8 mouse cellular contexts compared by ENCODE assay signal in genomic region chr2:30795271-30795888, GRCm38 (mm10). TPM values are rescaled to one million over a fixed set of nuclear protein-coding genes. Genes with fewer than 3 reads are reported as not detected.
DNase-seq lines count a peak whose midpoint lies in the region; ATAC-seq lines count a peak whose summit lies in the region.

No protein-coding gene starts in this region.

- peaks cover 24% of the 10 kb centered on the region for H3K4me1 ChIP-seq in heart, embryonic 15.5 days (replicated peaks)
- H3K4me1 ChIP-seq in embryonic facial prominence, embryonic 12.5 days: peaks cover 27% of the 10 kb centered on the region
- peaks cover 33% of the 10 kb centered on the region for H3K4me1 ChIP-seq in hindbrain, embryonic 15.5 days (replicated peaks)
- H3K4me1 ChIP-seq in midbrain, embryonic 14.5 days (ENCODE audit: control insufficient read depth, insufficient read depth, low read length): peaks cover 24% of the 10 kb centered on the region

- ATAC-seq in heart, embryonic 15.5 days (replicated peaks; ENCODE audit: insufficient number of reproducible peaks, insufficient read depth, low FRiP score, low read depth): no peak
- no peak for ATAC-seq in embryonic facial prominence, embryonic 12.5 days (ENCODE audit: insufficient number of reproducible peaks, insufficient read depth, low FRiP score, low TSS enrichment)
- no peak for ATAC-seq in hindbrain, embryonic 15.5 days (ENCODE audit: low FRiP score, low read depth)
- no peak for ATAC-seq in midbrain, embryonic 14.5 days (ENCODE audit: low FRiP score, low TSS enrichment)
- no peak for ATAC-seq in granulocyte monocyte progenitor cell, adult 5-6 weeks (replicated peaks; ENCODE audit: poor library complexity, severe bottlenecking)

- H3K4me3 ChIP-seq in heart, embryonic 15.5 days: no peak overlapping the region
- no peak overlapping the region for H3K4me3 ChIP-seq in embryonic facial prominence, embryonic 12.5 days
- no peak overlapping the region for H3K4me3 ChIP-seq in hindbrain, embryonic 15.5 days
- H3K4me3 ChIP-seq in midbrain, embryonic 14.5 days (replicated peaks; ENCODE audit: low read depth, low read length): no peak overlapping the region

- peak overlapping the region; percentile 78 for H3K4me2 ChIP-seq in heart, embryonic 15.5 days
- H3K4me2 ChIP-seq in embryonic facial prominence, embryonic 12.5 days (replicated peaks): no peak overlapping the region
- H3K4me2 ChIP-seq in hindbrain, embryonic 15.5 days: no peak overlapping the region
- H3K4me2 ChIP-seq in midbrain, embryonic 14.5 days (ENCODE audit: low read length): peak overlapping the region; percentile 65; the same call in 1 of the 2 replicates

- H3K27ac ChIP-seq in heart, embryonic 15.5 days: no peak overlapping the region
- peak overlapping the region; percentile 65 for H3K27ac ChIP-seq in embryonic facial prominence, embryonic 12.5 days
- peak overlapping the region; percentile 68; the same call in 1 of the 2 replicates for H3K27ac ChIP-seq in hindbrain, embryonic 15.5 days (replicated peaks)
- H3K27ac ChIP-seq in midbrain, embryonic 14.5 days (replicated peaks; ENCODE audit: low read depth, low read length): peak overlapping the region; percentile 72; the same call in 1 of the 2 replicates

- peaks cover 22% of the 10 kb centered on the region for H3K27me3 ChIP-seq in heart, embryonic 15.5 days
- H3K27me3 ChIP-seq in embryonic facial prominence, embryonic 12.5 days: no peaks in the 10 kb centered on the region
- H3K27me3 ChIP-seq in hindbrain, embryonic 15.5 days: peaks cover 5% of the 10 kb centered on the region; the same call in 1 of the 2 replicates
- 0 out of 2 replicates have a peak, but pooled peaks cover 2% of the 10 kb centered on the region for H3K27me3 ChIP-seq in midbrain, embryonic 14.5 days (ENCODE audit: control insufficient read depth, insufficient read depth, low read length)

- no peaks in the 10 kb centered on the region for H3K36me3 ChIP-seq in heart, embryonic 15.5 days
- H3K36me3 ChIP-seq in embryonic facial prominence, embryonic 12.5 days: no peaks in the 10 kb centered on the region
- no peaks in the 10 kb centered on the region for H3K36me3 ChIP-seq in hindbrain, embryonic 15.5 days
- no peaks in the 10 kb centered on the region for H3K36me3 ChIP-seq in midbrain, embryonic 14.5 days (ENCODE audit: control insufficient read depth, insufficient read depth, low read length)

- no peak overlapping the region; the same call in 1 of the 2 replicates for H3K9ac ChIP-seq in heart, embryonic 15.5 days
- no peak overlapping the region for H3K9ac ChIP-seq in embryonic facial prominence, embryonic 12.5 days
- H3K9ac ChIP-seq in hindbrain, embryonic 15.5 days: no peak overlapping the region
- no peak overlapping the region for H3K9ac ChIP-seq in midbrain, embryonic 14.5 days (replicated peaks; ENCODE audit: low read length)

- WGBS in heart, embryonic 15.5 days: 80% methylated on average over 7 of the region's 7 CpGs
- 72% methylated on average over 7 of the region's 7 CpGs for whole genome bisulfite sequencing in embryonic facial prominence, embryonic 12.5 days
- 50% methylated on average over 7 of the region's 7 CpGs for WGBS in hindbrain, embryonic 15.5 days
- 49% methylated on average over 7 of the region's 7 CpGs for WGBS in midbrain, embryonic 14.5 days

- no peaks in the 10 kb centered on the region for H3K9me3 ChIP-seq in heart, embryonic 15.5 days (replicated peaks)
- no peaks in the 10 kb centered on the region for H3K9me3 ChIP-seq in embryonic facial prominence, embryonic 12.5 days
- no peaks in the 10 kb centered on the region for H3K9me3 ChIP-seq in hindbrain, embryonic 15.5 days
- H3K9me3 ChIP-seq in midbrain, embryonic 14.5 days (ENCODE audit: control insufficient read depth, low read length): no peaks in the 10 kb centered on the region

- no peak for DNase-seq in heart, postnatal 10 days
- no peak for DNase-seq in midbrain, embryonic 14.5 days
- no peak for DNase-seq in cerebellum, postnatal 36 days
- no peak for DNase-seq in adrenal gland, adult (ENCODE audit: inconsistent age in 2 of 2, low spot score in 1 of 2)

- intact Hi-C loops in heart, postnatal 10 days (cut with DNase I): loop anchor here (2.0 kb wide), 2 partner anchors 139 to 355 kb away; no protein-coding TSS in a partner anchor

RNA-seq across cellular contexts. Expression of gene 1700001O22Rik, which starts 8.1 kb away (rescaled TPM):
- polyA plus RNA-seq in heart, embryonic 15.5 days (2015; fragmentation: Nextera tagmentation; extraction: Ambion mirVana): 2.1 and 2.6 TPM in 2 replicates
- total RNA-seq in heart, postnatal 10 days (2021): 1 to 10 TPM in 1 of 2 experiments, under 1 TPM in 1; 0.93 to 1.7 TPM
- polyA plus RNA-seq in embryonic facial prominence, embryonic 12.5 days (2016; fragmentation: Nextera tagmentation; extraction: Ambion mirVana): 3.8 and 4.0 TPM in 2 replicates
- 1.3 and 1.8 TPM in 2 replicates for polyA plus RNA-seq in hindbrain, embryonic 15.5 days (2015; fragmentation: Nextera tagmentation; extraction: Ambion mirVana)
- 0.87 and 1.0 TPM in 2 replicates for polyA plus RNA-seq in midbrain, embryonic 14.5 days (2014; fragmentation: Nextera tagmentation; extraction: Ambion mirVana)
- total RNA-seq in granulocyte monocyte progenitor cell, adult 5-6 weeks (2014; fragmentation: Nextera tagmentation): not detected in 2 replicates
- 0.73 TPM in 1 of 2 replicates, not detected in the other for total RNA-seq in granulocyte monocyte progenitor cell, adult 5-6 weeks (2017)

RNA-seq across cellular contexts. Expression of gene Ntmt1, which starts 12.2 kb away (rescaled TPM):
- polyA plus RNA-seq in heart, embryonic 15.5 days (2015; fragmentation: Nextera tagmentation; extraction: Ambion mirVana): 75.8 and 77.2 TPM in 2 replicates
- total RNA-seq in heart, postnatal 10 days (2021): 10 to 100 TPM; 41.3 to 41.9 TPM
- polyA plus RNA-seq in embryonic facial prominence, embryonic 12.5 days (2016; fragmentation: Nextera tagmentation; extraction: Ambion mirVana): 105 and 106 TPM in 2 replicates
- 99.8 and 110 TPM in 2 replicates for polyA plus RNA-seq in hindbrain, embryonic 15.5 days (2015; fragmentation: Nextera tagmentation; extraction: Ambion mirVana)
- 114 and 122 TPM in 2 replicates for polyA plus RNA-seq in midbrain, embryonic 14.5 days (2014; fragmentation: Nextera tagmentation; extraction: Ambion mirVana)
- total RNA-seq in granulocyte monocyte progenitor cell, adult 5-6 weeks (2014; fragmentation: Nextera tagmentation): 20.2 and 26.8 TPM in 2 replicates
- 16.2 and 18.6 TPM in 2 replicates for total RNA-seq in granulocyte monocyte progenitor cell, adult 5-6 weeks (2017)

RNA-seq across cellular contexts. Expression of gene Asb6, which starts 34.8 kb away (rescaled TPM):
- 17.2 and 22.4 TPM in 2 replicates for polyA plus RNA-seq in heart, embryonic 15.5 days (2015; fragmentation: Nextera tagmentation; extraction: Ambion mirVana)
- 10 to 100 TPM; 12.0 to 13.5 TPM for total RNA-seq in heart, postnatal 10 days (2021)
- polyA plus RNA-seq in embryonic facial prominence, embryonic 12.5 days (2016; fragmentation: Nextera tagmentation; extraction: Ambion mirVana): 40.0 and 41.8 TPM in 2 replicates
- polyA plus RNA-seq in hindbrain, embryonic 15.5 days (2015; fragmentation: Nextera tagmentation; extraction: Ambion mirVana): 43.3 and 44.5 TPM in 2 replicates
- 38.5 and 42.7 TPM in 2 replicates for polyA plus RNA-seq in midbrain, embryonic 14.5 days (2014; fragmentation: Nextera tagmentation; extraction: Ambion mirVana)
- total RNA-seq in granulocyte monocyte progenitor cell, adult 5-6 weeks (2014; fragmentation: Nextera tagmentation): 8.4 and 18.9 TPM in 2 replicates
- total RNA-seq in granulocyte monocyte progenitor cell, adult 5-6 weeks (2017): 12.2 and 27.1 TPM in 2 replicates

RNA-seq across cellular contexts. Expression of gene Prrx2, which starts 39.4 kb away (rescaled TPM):
- 14.1 and 20.1 TPM in 2 replicates for polyA plus RNA-seq in heart, embryonic 15.5 days (2015; fragmentation: Nextera tagmentation; extraction: Ambion mirVana)
- 1 to 10 TPM; 3.1 to 4.9 TPM for total RNA-seq in heart, postnatal 10 days (2021)
- polyA plus RNA-seq in embryonic facial prominence, embryonic 12.5 days (2016; fragmentation: Nextera tagmentation; extraction: Ambion mirVana): 106 and 121 TPM in 2 replicates
- polyA plus RNA-seq in hindbrain, embryonic 15.5 days (2015; fragmentation: Nextera tagmentation; extraction: Ambion mirVana): 1.9 and 2.4 TPM in 2 replicates
- 1.4 and 2.2 TPM in 2 replicates for polyA plus RNA-seq in midbrain, embryonic 14.5 days (2014; fragmentation: Nextera tagmentation; extraction: Ambion mirVana)
- not detected in 2 replicates for total RNA-seq in granulocyte monocyte progenitor cell, adult 5-6 weeks (2014; fragmentation: Nextera tagmentation)
- not detected in 2 replicates for total RNA-seq in granulocyte monocyte progenitor cell, adult 5-6 weeks (2017)

Comparison
In these comparisons a context has a peak if more than half of its experiments do, and no peak if none do; other contexts are left out.
1. H3K4me2 ChIP-seq: peak in heart, embryonic 15.5 days (single experiment) and midbrain, embryonic 14.5 days (single experiment); none in embryonic facial prominence, embryonic 12.5 days (single experiment) and hindbrain, embryonic 15.5 days (single experiment).